Mouse (Mus musculus): ENCODE data around the gene Gnb3.

GRCm38 (mm10) chr6:124812848-124813247 is 27.2 kb downstream of the Gnb3 start:
- TF ChIP-seq CTCF (IDR thresholded peaks at IDR 0.05; ENCODE audit: low read depth), result no peak
- TF ChIP-seq EP300 (optimal IDR thresholded peaks at IDR 0.05), result no peak

All from stomach, postnatal 0 days (tissue).